Mouse (Mus musculus) heart, adult 2 months (tissue): ENCODE measurements around the gene Spata13.

Experiments
- CTCF ChIP-seq: fragments of 200-600 bp; IDR thresholded peaks from 2 replicates; pipeline ENCODE4 v1.8.1; 2022; ENCODE audit warnings: antibody characterized with exemption, mild to moderate bottlenecking, moderate library complexity
- POLR2A ChIP-seq: fragments of 200-500 bp; IDR thresholded peaks from 2 replicates; pipeline ENCODE4 v1.6.1; 2011; ENCODE audit warnings: mild to moderate bottlenecking, low read depth, low read length, control low read depth; ENCODE audit not compliant: insufficient read depth

DNA sequence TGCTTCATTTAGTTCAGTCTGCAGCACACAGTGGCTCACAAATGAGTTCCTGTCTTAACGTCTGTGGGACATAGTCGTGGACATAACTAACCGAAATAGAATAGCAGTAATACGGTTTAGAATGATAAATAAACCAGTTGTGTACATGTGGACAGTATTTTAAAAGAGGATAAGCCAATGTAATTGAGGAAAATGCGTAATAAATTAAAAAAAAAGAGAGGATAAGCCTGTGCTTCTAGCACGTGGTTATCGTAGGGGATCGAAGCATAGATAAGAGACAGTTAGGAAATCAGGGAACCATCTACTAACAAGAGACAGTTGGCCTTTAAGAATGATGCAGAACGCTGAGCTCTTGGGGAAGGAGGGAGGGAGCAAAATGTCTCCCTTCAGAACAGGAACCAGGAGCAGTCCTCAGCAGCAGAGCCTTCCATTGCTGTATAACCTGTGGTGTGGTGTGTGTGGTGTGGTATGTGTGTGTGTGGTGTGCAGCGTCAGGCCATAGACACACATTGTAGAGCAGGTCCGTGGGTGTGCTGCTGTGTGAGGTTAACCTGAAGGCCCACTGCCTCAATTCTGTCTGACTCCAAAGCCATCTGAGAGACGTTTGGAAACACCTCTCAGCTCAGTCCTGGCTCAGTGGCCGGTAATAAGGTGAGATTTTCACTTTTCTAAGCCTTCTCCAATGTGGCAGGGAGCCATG, 102.2 kb downstream of the Spata13 start:
- TF ChIP-seq CTCF (no peak), POLR2A (no peak)
